Mouse (Mus musculus) forebrain, embryonic 13.5 days (tissue): ENCODE results near the gene Rtn4ip1. TPM values are rescaled to one million over a fixed set of nuclear protein-coding genes. Genes with fewer than 3 reads are reported as not detected.

Experiments used
- ATAC-seq: fragments of 200-750 bp; cut with Nextera tagmentation; 2 replicates; pipeline ENCODE4 v1.8.0; 2017
- H3K27ac ChIP-seq: fragments of 300-500 bp; sonication (generic); 2 replicates; pipeline ENCODE4 v1.5.1; 2015; ENCODE audit warnings: inconsistent platforms, mild to moderate bottlenecking, moderate library complexity
- H3K27me3 ChIP-seq: fragments of 300-500 bp; sonication (generic); 2 replicates; pipeline ENCODE4 v1.6.1; 2015; ENCODE audit warnings: mild to moderate bottlenecking, inconsistent platforms
- H3K36me3 ChIP-seq: fragments of 300-500 bp; sonication (generic); 2 replicates; pipeline ENCODE4 v1.6.1; 2015; ENCODE audit warnings: mild to moderate bottlenecking, inconsistent platforms; ENCODE audit not compliant: poor library complexity, severe bottlenecking
- H3K4me1 ChIP-seq: fragments of 300-500 bp; sonication (generic); 2 replicates; pipeline ENCODE4 v1.6.1; 2015; ENCODE audit warnings: inconsistent platforms
- H3K4me2 ChIP-seq: fragments of 300-500 bp; sonication (generic); 2 replicates; pipeline ENCODE4 v1.6.1; 2015; ENCODE audit warnings: inconsistent platforms, mild to moderate bottlenecking, moderate library complexity
- H3K4me3 ChIP-seq: fragments of 300-500 bp; sonication (generic); 2 replicates; pipeline ENCODE4 v1.5.1; 2015; ENCODE audit warnings: mild to moderate bottlenecking, inconsistent platforms
- H3K9ac ChIP-seq: fragments of 300-500 bp; sonication (generic); 2 replicates; pipeline ENCODE4 v1.6.1; 2015; ENCODE audit warnings: mild to moderate bottlenecking, inconsistent platforms
- H3K9me3 ChIP-seq: fragments of 300-500 bp; sonication (generic); replicated peaks from 2 replicates; pipeline ENCODE4 v1.6.1; 2016; ENCODE audit warnings: inconsistent platforms
- WGBS: fragments of 180-500 bp; shearing (Covaris S2); methylation state at CpG from one replicate; pipeline ENCODE4 v1.1.7; 2015; 5-methylcytosine and 5-hydroxymethylcytosine counted together
- polyA plus RNA-seq: library from polyadenylated mRNA; unstranded; fragments of >200 nt; fragmentation: Nextera tagmentation; extraction: Ambion mirVana; gene quantifications from 2 replicates; pipeline ENCODE4 v1.2.1, GENCODE M21; 2015

Gene Rtn4ip1
- polyA plus RNA-seq, 1 experiment from 2014 or later: 16.9 TPM

DNA sequence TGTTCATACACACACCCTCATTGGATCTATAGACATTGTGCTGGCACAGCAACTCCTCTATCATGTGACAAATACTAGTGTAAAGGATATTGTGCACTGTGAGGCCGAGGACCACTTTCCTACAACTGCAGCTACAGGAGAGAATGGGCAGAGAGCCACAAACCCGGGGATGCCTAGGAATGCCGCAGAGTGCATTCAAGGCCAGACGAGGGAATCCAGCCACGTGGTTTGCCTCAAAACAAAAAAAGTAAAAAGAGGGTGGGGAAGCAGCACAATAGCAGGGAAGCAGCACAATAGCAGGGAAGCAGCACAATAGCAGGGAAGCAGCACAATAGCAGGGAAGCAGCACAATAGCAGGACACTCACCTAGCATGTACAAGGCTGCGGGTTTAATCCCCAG lies 91.6 kb downstream of the Rtn4ip1 start:
- no peak overlapping the region for H3K4me2 ChIP-seq

GRCm38 (mm10) chr10:43995858-43996650 lies 94.4 kb downstream of the Rtn4ip1 start:
- Histone ChIP-seq H3K9me3 (no peaks in the 10 kb centered on the region), H3K4me2 (no peak overlapping the region), H3K27me3 (peaks cover 12% of the 10 kb centered on the region; the same call in 1 of the 2 replicates), H3K4me3 (no peak overlapping the region), H3K36me3 (no peaks in the 10 kb centered on the region), H3K27ac (no peak overlapping the region), H3K9ac (no peak overlapping the region), H3K4me1 (peaks cover 4% of the 10 kb centered on the region; the same call in 1 of the 2 replicates)
- ATAC-seq: no peak
- 82% methylated on average over 10 of the region's 10 CpGs for WGBS

More for the DNA sequence above, 91.6 kb downstream of the Rtn4ip1 start:
- Histone ChIP-seq H3K27ac (no peak overlapping the region), H3K36me3 (no peaks in the 10 kb centered on the region), H3K9ac (no peak overlapping the region), H3K9me3 (no peaks in the 10 kb centered on the region), H3K4me3 (no peak overlapping the region), H3K27me3 (0 out of 2 replicates have a peak, but pooled peaks cover 4% of the 10 kb centered on the region), H3K4me1 (peaks cover 4% of the 10 kb centered on the region; the same call in 1 of the 2 replicates)
- ATAC-seq: peak; percentile 50; the same call in 1 of the 2 replicates
- WGBS: 7% methylated on average over 6 of the region's 6 CpGs

DNA sequence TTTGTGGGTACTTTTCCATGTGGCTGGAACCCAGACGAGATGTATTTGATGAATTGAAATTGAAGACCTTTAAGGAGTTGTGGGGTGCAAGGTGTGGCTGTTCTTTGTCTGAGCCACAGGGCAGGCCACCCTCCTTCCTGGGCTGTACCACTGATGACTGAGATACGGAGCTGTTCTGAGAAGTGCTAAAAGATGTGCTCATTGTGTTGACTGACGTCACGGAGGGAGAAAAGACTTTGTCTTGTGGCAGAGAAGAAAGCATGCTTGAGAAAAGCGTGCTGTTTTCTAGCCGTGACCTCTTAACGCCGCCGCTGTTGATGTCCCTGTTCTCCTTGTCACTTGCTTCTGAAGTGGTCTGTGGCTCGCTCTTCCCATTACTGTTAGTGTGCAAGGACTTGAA lies 95.7 kb downstream of the Rtn4ip1 start:
- Histone ChIP-seq H3K9ac (no peak overlapping the region), H3K4me2 (no peak overlapping the region), H3K4me3 (no peak overlapping the region), H3K36me3 (no peaks in the 10 kb centered on the region), H3K9me3 (no peaks in the 10 kb centered on the region), H3K27ac (no peak overlapping the region), H3K4me1 (peaks cover 4% of the 10 kb centered on the region; the same call in 1 of the 2 replicates), H3K27me3 (peaks cover 25% of the 10 kb centered on the region)
- ATAC-seq: no peak
- WGBS: 82% methylated on average over 10 of the region's 10 CpGs

DNA sequence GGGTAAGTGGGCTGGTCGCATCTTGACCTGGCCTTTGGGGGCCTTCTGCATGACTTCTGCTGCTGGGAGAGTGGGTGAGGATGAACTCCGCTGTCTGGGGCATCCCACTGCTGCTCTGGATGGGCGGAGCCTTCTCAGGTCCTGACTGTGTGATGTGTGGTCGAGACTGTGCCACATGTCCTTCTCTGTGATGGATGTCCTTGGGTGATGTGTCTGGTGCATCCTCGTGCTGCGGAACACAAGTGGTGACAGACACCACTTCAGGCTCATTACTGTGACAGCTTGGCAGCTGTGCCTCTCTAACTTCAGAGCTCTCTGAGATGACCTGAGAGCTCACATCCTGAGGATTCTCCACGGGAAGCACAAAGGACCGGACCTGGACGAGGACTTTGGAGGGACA lies 96.4 kb downstream of the Rtn4ip1 start:
- no peak overlapping the region for H3K27ac ChIP-seq
- H3K36me3 ChIP-seq: no peaks in the 10 kb centered on the region
- H3K27me3 ChIP-seq: peaks cover 32% of the 10 kb centered on the region
- H3K4me1 ChIP-seq: peaks cover 3% of the 10 kb centered on the region; the same call in 1 of the 2 replicates
- no peak for ATAC-seq
- H3K9me3 ChIP-seq: no peaks in the 10 kb centered on the region
- no peak overlapping the region for H3K4me2 ChIP-seq
- 81% methylated on average over 9 of the region's 9 CpGs for WGBS
- no peak overlapping the region for H3K9ac ChIP-seq
- H3K4me3 ChIP-seq: no peak overlapping the region

GRCm38 (mm10) chr10:43998503-43999082 lies 97.0 kb downstream of the Rtn4ip1 start:
- 88% methylated on average over 8 of the region's 8 CpGs for WGBS
- H3K4me1 ChIP-seq: peaks cover 6% of the 10 kb centered on the region
- no peak for ATAC-seq

DNA sequence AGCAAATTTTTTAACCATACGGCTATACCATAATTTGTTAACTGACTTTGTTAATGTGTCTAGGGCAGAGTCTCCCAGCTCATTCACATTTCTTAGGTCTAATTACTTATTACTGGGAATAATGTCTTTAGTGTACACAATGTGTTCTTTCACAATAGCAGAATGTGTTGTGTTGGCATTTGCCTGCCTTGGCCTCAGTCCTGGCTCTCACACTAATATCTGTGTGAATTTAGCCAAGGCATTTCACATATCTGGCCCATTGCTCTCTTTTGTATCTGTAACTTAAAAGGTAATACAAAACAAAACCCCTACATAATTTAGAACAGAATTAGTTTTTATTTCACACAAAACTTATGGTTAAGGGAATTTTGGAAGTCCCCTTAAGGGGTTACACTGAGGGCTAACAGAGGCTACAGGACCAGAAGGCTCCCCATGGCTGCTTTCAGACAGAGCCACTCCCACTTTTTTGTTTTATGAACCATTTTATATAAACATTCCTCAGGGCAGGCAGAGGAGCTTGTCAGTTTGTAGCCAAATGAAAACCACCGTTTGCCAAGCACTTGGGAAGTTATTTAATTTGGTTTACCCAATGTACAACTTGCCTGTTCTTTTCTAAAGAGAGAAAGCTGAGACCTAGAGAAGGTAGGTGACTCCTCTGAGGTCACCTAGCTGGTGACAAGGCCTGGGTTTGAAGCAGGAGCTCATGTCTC lies 98.7 kb downstream of the Rtn4ip1 start:
- 57% methylated on average over 2 of the region's 2 CpGs for WGBS
- H3K9me3 ChIP-seq: no peaks in the 10 kb centered on the region
- H3K27me3 ChIP-seq: peaks cover 55% of the 10 kb centered on the region
- no peaks in the 10 kb centered on the region for H3K36me3 ChIP-seq
- no peak for ATAC-seq
- H3K4me3 ChIP-seq: no peak overlapping the region
- H3K9ac ChIP-seq: no peak overlapping the region
- peaks cover 17% of the 10 kb centered on the region for H3K4me1 ChIP-seq
- H3K4me2 ChIP-seq: no peak overlapping the region
- H3K27ac ChIP-seq: no peak overlapping the region

More at GRCm38 (mm10) chr10:43998503-43999082, 97.0 kb downstream of the Rtn4ip1 start:
- Histone ChIP-seq H3K4me3 (no peak overlapping the region), H3K9ac (no peak overlapping the region), H3K27ac (no peak overlapping the region), H3K27me3 (peaks cover 38% of the 10 kb centered on the region), H3K9me3 (no peaks in the 10 kb centered on the region), H3K36me3 (no peaks in the 10 kb centered on the region), H3K4me2 (no peak overlapping the region)

DNA sequence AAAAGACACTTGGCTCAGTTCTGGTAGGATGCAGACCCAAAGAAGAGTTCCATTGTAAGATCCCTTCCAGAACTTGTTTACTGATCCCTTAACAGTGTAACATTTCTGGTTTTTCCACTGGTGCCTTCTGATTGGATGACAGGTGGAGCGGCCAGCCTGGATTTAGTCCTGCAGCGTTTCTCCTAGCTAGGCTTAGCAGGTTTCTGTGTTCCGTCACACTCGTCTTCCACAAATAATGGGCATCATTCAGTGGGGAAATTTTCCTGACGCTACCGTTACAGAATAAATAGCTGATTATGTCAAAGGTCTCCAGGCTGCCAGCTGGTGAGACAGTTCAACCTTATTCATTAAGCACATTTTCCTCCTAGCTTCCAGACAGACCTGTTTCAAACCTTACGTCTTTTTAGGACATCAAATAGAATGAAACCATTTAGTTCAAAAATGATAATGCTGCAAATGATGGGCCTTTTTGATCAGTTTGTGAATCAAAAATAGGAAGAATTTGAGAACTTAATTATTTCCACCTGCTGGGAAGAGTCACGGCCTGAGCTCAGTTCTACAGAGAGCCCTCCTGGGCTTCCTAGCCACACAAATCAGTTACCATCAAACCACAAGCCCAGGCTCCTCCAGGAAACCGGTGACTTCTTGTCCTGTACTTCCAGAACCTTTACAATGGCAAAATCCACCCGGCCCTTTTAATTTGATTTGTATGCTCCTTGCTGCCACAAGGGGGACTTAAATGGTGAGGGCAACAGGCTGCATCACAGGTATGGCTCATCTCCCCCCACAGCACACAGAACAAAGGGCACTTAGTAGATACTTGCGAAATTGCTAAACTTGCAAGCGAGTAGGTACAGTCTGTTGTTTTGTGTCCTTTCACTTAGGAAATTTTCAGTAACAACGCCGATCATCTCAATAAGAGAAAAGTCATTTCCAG lies 100.7 kb downstream of the Rtn4ip1 start:
- WGBS: 15% methylated on average over 14 of the region's 14 CpGs
- Histone ChIP-seq H3K9ac (no peak overlapping the region), H3K9me3 (no peaks in the 10 kb centered on the region), H3K4me1 (peaks cover 26% of the 10 kb centered on the region), H3K36me3 (no peaks in the 10 kb centered on the region), H3K4me2 (no peak overlapping the region), H3K27ac (no peak overlapping the region), H3K27me3 (peaks cover 74% of the 10 kb centered on the region), H3K4me3 (no peak overlapping the region)
- no peak for ATAC-seq

DNA sequence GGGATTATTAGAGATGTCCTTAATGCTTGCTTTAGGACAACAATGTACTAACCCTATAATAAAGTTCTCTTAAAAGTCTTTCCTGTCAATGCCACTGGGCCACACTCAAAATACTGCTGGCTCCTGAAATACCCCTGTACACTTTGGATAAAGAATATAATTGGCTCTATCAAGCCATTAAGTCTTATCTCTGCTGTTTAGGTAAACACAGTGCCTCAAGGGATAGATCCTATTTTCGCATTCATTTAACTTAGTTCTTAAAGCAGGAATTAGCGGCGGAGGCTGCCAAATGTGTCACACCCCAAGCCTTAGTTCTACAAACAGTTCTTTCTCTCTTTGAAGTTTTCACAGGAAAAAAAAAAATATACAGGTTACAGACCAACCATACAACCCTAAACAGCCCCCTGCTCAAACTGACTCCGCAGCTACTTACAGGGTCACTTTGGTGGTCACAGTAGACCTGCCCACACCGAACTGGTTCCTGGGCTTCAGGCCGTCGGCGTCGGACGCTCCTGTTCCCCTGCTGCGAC lies 101.5 kb downstream of the Rtn4ip1 start:
- no peaks in the 10 kb centered on the region for H3K36me3 ChIP-seq
- 2% methylated on average over 11 of the region's 11 CpGs for WGBS
- peaks cover 78% of the 10 kb centered on the region for H3K27me3 ChIP-seq
- no peaks in the 10 kb centered on the region for H3K9me3 ChIP-seq
- ATAC-seq: peak; percentile 13; the same call in 1 of the 2 replicates
- peak overlapping the region; percentile 53; the same call in 1 of the 2 replicates for H3K9ac ChIP-seq
- peak overlapping the region; percentile 49 for H3K4me3 ChIP-seq
- H3K4me2 ChIP-seq: peak overlapping the region; percentile 68
- no peak overlapping the region for H3K27ac ChIP-seq
- peaks cover 26% of the 10 kb centered on the region for H3K4me1 ChIP-seq

GRCm38 (mm10) chr10:44003551-44004151 lies 102.0 kb downstream of the Rtn4ip1 start:
- Histone ChIP-seq H3K4me1 (peaks cover 26% of the 10 kb centered on the region), H3K27me3 (peaks cover 81% of the 10 kb centered on the region), H3K4me3 (peak overlapping the region; percentile 49), H3K4me2 (peak overlapping the region; percentile 68), H3K27ac (no peak overlapping the region), H3K36me3 (no peaks in the 10 kb centered on the region), H3K9me3 (no peaks in the 10 kb centered on the region), H3K9ac (peak overlapping the region; percentile 53)
- ATAC-seq: peak; percentile 50
- WGBS: under 1% methylated on average over 68 of the region's 68 CpGs

DNA sequence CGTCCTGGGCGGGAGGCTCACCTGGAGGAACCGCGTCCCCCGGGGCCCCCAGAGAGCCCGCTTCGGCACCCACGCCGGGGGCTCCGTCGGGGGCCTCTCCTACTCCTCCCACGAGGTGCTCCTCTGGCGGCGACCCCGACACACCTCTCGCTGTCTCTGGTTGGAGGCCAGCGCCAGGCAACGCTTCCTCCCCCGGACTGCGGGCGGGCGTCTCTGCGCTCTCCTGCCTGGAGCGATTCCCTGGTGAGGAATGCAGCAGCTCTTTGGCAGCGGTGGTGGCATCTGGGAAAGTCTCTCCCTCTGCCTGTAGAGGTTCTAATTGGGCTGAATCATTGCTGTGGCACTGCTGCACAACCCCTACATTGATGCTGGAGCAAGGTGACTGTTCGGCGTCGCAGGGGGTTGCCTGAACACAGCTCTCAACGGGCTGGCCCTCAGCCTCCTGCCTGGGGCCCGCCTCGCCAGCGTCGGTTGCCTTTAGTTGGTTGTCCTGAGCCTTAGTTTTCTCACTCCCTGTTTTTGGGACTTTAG lies 102.7 kb downstream of the Rtn4ip1 start:
- no peak overlapping the region for H3K27ac ChIP-seq
- peak overlapping the region; percentile 49 for H3K4me3 ChIP-seq
- peak overlapping the region; percentile 68 for H3K4me2 ChIP-seq
- H3K4me1 ChIP-seq: peaks cover 26% of the 10 kb centered on the region
- 1% methylated on average over 33 of the region's 33 CpGs for WGBS
- H3K27me3 ChIP-seq: peaks cover 83% of the 10 kb centered on the region
- H3K9me3 ChIP-seq: no peaks in the 10 kb centered on the region
- H3K36me3 ChIP-seq: no peaks in the 10 kb centered on the region
- no peak overlapping the region for H3K9ac ChIP-seq
- ATAC-seq: no peak; the same call in 1 of the 2 replicates
